Comparison of ENCODE assay signal across 8 mouse cellular contexts in genomic region chr1:189729141-189729815, GRCm38 (mm10). TPM values are rescaled to one million over a fixed set of nuclear protein-coding genes. Genes with fewer than 3 reads are reported as not detected.
DNase-seq lines count a peak whose midpoint lies in the region; ATAC-seq and TF ChIP-seq lines count a peak whose summit lies in the region.

No protein-coding gene starts in this region.

- H3K27ac ChIP-seq in embryonic facial prominence, embryonic 14.5 days (replicated peaks; ENCODE audit: low read depth, low read length) = peak overlapping the region; percentile 97
- peak overlapping the region; percentile 92 for H3K27ac ChIP-seq in limb, embryonic 10.5 days
- no peak overlapping the region for H3K27ac ChIP-seq in neural tube, embryonic 15.5 days (replicated peaks)

- WGBS in lung, adult 2 months = 30% methylated on average over 17 of the region's 17 CpGs
- 7% methylated on average over 15 of the region's 17 CpGs for WGBS in embryonic facial prominence, embryonic 14.5 days
- 8% methylated on average over 17 of the region's 17 CpGs for WGBS in limb, embryonic 10.5 days
- 8% methylated on average over 17 of the region's 17 CpGs for WGBS in neural tube, embryonic 15.5 days

- H3K36me3 ChIP-seq in embryonic facial prominence, embryonic 14.5 days (ENCODE audit: control insufficient read depth, insufficient read depth, low read length) = no peaks in the 10 kb centered on the region
- H3K36me3 ChIP-seq in limb, embryonic 10.5 days = no peaks in the 10 kb centered on the region
- H3K36me3 ChIP-seq in neural tube, embryonic 15.5 days = no peaks in the 10 kb centered on the region

- H3K27me3 ChIP-seq in embryonic facial prominence, embryonic 14.5 days (replicated peaks; ENCODE audit: control insufficient read depth, insufficient read depth, low read length) = no peaks in the 10 kb centered on the region
- H3K27me3 ChIP-seq in limb, embryonic 10.5 days (ENCODE audit: low read depth, poor library complexity, severe bottlenecking) = peaks cover 25% of the 10 kb centered on the region
- peaks cover 44% of the 10 kb centered on the region for H3K27me3 ChIP-seq in neural tube, embryonic 15.5 days (replicated peaks)

- peak overlapping the region; percentile 90 for H3K9ac ChIP-seq in embryonic facial prominence, embryonic 14.5 days (ENCODE audit: low read depth, low read length)
- H3K9ac ChIP-seq in neural tube, embryonic 15.5 days (replicated peaks) = no peak overlapping the region

- TF ChIP-seq POLR2A in lung, adult 2 months (IDR thresholded peaks at IDR 0.05; ENCODE audit: borderline replicate concordance, extremely low read depth, low read depth, low read length) = no peak

- no peak for TF ChIP-seq CTCF in lung, adult 2 months (IDR thresholded peaks at IDR 0.05; ENCODE audit: insufficient read depth, low read length)

- H3K4me1 ChIP-seq in lung, adult 2 months (ENCODE audit: control insufficient read depth, insufficient read depth, low read length) = 0 out of 2 replicates have a peak, but pooled peaks cover 5% of the 10 kb centered on the region
- H3K4me1 ChIP-seq in embryonic facial prominence, embryonic 14.5 days (ENCODE audit: control insufficient read depth, insufficient read depth, low read length) = peaks cover 47% of the 10 kb centered on the region
- peaks cover 58% of the 10 kb centered on the region for H3K4me1 ChIP-seq in limb, embryonic 10.5 days
- peaks cover 28% of the 10 kb centered on the region for H3K4me1 ChIP-seq in neural tube, embryonic 15.5 days

- no peaks in the 10 kb centered on the region for H3K9me3 ChIP-seq in embryonic facial prominence, embryonic 14.5 days (ENCODE audit: control insufficient read depth, low read length)
- no peaks in the 10 kb centered on the region for H3K9me3 ChIP-seq in limb, embryonic 10.5 days (replicated peaks)
- H3K9me3 ChIP-seq in neural tube, embryonic 15.5 days (replicated peaks) = no peaks in the 10 kb centered on the region

- no peak for ATAC-seq in embryonic facial prominence, embryonic 14.5 days (ENCODE audit: low read depth)
- ATAC-seq in neural tube, embryonic 15.5 days (ENCODE audit: low FRiP score) = no peak

- H3K4me3 ChIP-seq in lung, adult 2 months (replicated peaks; ENCODE audit: extremely low read depth, low read depth, low read length) = peak overlapping the region; percentile 96
- H3K4me3 ChIP-seq in embryonic facial prominence, embryonic 14.5 days (ENCODE audit: low read depth, low read length) = peak overlapping the region; percentile 86
- H3K4me3 ChIP-seq in limb, embryonic 10.5 days = peak overlapping the region; percentile 86
- H3K4me3 ChIP-seq in neural tube, embryonic 15.5 days (replicated peaks) = peak overlapping the region; percentile 58

- peak overlapping the region; percentile 71 for H3K4me2 ChIP-seq in embryonic facial prominence, embryonic 14.5 days (ENCODE audit: low read depth, low read length)
- peak overlapping the region; percentile 95 for H3K4me2 ChIP-seq in neural tube, embryonic 15.5 days

- no peak for DNase-seq in lung, adult 2 months
- DNase-seq in lung, postnatal 14 days = no peak
- DNase-seq in embryonic facial prominence, embryonic 14.5 days (ENCODE audit: low spot score) = no peak
- DNase-seq in limb, embryonic 10.5 days (ENCODE audit: low spot score) = no peak
- no peak for DNase-seq in cerebellum, postnatal 10 days
- DNase-seq in B cell, adult 2 months = no peak
- no peak for DNase-seq in cerebellum, adult 11-12 months

RNA-seq across cellular contexts. Expression of gene Ptpn14, which starts 1.2 kb away (rescaled TPM):
- polyA plus RNA-seq in lung, adult 2 months (2012; rRNA removed) = 18.9 and 19.7 TPM in 2 replicates
- 12.3 and 12.5 TPM in 2 replicates for polyA plus RNA-seq in embryonic facial prominence, embryonic 14.5 days (2014; fragmentation: Nextera tagmentation; extraction: Ambion mirVana)
- polyA plus RNA-seq in limb, embryonic 10.5 days (2016; fragmentation: Nextera tagmentation; extraction: Ambion mirVana) = 5.4 and 6.3 TPM in 2 replicates
- polyA plus RNA-seq in neural tube, embryonic 15.5 days (2015; fragmentation: Nextera tagmentation; extraction: Ambion mirVana) = 1.4 and 4.8 TPM in 2 replicates

RNA-seq across cellular contexts. Expression of gene Cenpf, which starts 41.4 kb away (rescaled TPM):
- polyA plus RNA-seq in lung, adult 2 months (2012; rRNA removed) = 0.22 and 0.86 TPM in 2 replicates
- polyA plus RNA-seq in embryonic facial prominence, embryonic 14.5 days (2014; fragmentation: Nextera tagmentation; extraction: Ambion mirVana) = 54.4 and 62.8 TPM in 2 replicates
- 78.5 and 93.0 TPM in 2 replicates for polyA plus RNA-seq in limb, embryonic 10.5 days (2016; fragmentation: Nextera tagmentation; extraction: Ambion mirVana)
- 11.2 and 24.1 TPM in 2 replicates for polyA plus RNA-seq in neural tube, embryonic 15.5 days (2015; fragmentation: Nextera tagmentation; extraction: Ambion mirVana)
